Mouse (Mus musculus): ENCODE data around the gene Acp7. TPM values are rescaled to one million over a fixed set of nuclear protein-coding genes. Genes with fewer than 3 reads are reported as not detected.

The Acp7 gene
- total and polyA plus RNA-seq, 3 experiments: not detected

GRCm38 (mm10) chr7:28575597-28575996, 55.5 kb downstream of the Acp7 start (continued):
- no peak for TF ChIP-seq MAZ (IDR thresholded peaks at IDR 0.05; ENCODE audit: low read depth, low read length)

- TF ChIP-seq BHLHE40 (IDR thresholded peaks at IDR 0.05; ENCODE audit: borderline replicate concordance, low read depth, low read length) (no peak), TAL1 (IDR thresholded peaks at IDR 0.05; ENCODE audit: low read length) (no peak), E2F4 (IDR thresholded peaks at IDR 0.05; ENCODE audit: borderline replicate concordance, low read depth, low read length) (no peak)
- H3K9me3 ChIP-seq (replicated peaks; ENCODE audit: insufficient read depth, low read length): no peaks in the 10 kb centered on the region
- no peaks in the 10 kb centered on the region for H3K27me3 ChIP-seq (ENCODE audit: control insufficient read depth in 1 of 2, insufficient read depth in 2 of 2, low read length in 2 of 2)
- no peak overlapping the region for H3K9ac ChIP-seq (ENCODE audit: control insufficient read depth, low read depth, low read length, poor library complexity, severe bottlenecking)
- H3K27ac ChIP-seq (ENCODE audit: control insufficient read depth, low read depth, low read length): no peak overlapping the region
- peaks cover 6 to 8% of the 10 kb centered on the region in 2 experiments; a peak in 3 of 4 replicates for H3K4me1 ChIP-seq (ENCODE audit: control insufficient read depth in 1 of 2, insufficient read depth in 2 of 2, low read length in 2 of 2)
- DNase-seq (ENCODE audit: low read depth, low spot score): no peak
- no peaks in the 10 kb centered on the region for H3K36me3 ChIP-seq (ENCODE audit: control insufficient read depth in 1 of 2, insufficient read depth in 2 of 2, low read length in 2 of 2)
- no peaks in the 10 kb centered on the region for H3K79me2 ChIP-seq (ENCODE audit: control insufficient read depth, insufficient read depth, low read length, poor library complexity)
- no peak overlapping the region for H3K4me3 ChIP-seq (ENCODE audit: control insufficient read depth in 1 of 2, insufficient read depth in 1 of 2, low read depth in 2 of 2, low read length in 2 of 2)
These were observed 57.9 kb downstream of the Acp7 start for GRCm38 (mm10) chr7:28573236-28573635.

- DNase-seq (ENCODE audit: low read depth, low spot score): no peak
- H3K4me3 ChIP-seq (ENCODE audit: control insufficient read depth in 1 of 2, insufficient read depth in 1 of 2, low read depth in 2 of 2, low read length in 2 of 2): no peak overlapping the region
- no peak overlapping the region for H3K27ac ChIP-seq (ENCODE audit: control insufficient read depth, low read depth, low read length)
- no peaks in the 10 kb centered on the region for H3K27me3 ChIP-seq (ENCODE audit: control insufficient read depth in 1 of 2, insufficient read depth in 2 of 2, low read length in 2 of 2)
- H3K4me1 ChIP-seq (ENCODE audit: control insufficient read depth in 1 of 2, insufficient read depth in 2 of 2, low read length in 2 of 2): peaks cover 6 to 8% of the 10 kb centered on the region in 2 experiments; a peak in 3 of 4 replicates
- no peak overlapping the region for H3K9ac ChIP-seq (ENCODE audit: control insufficient read depth, low read depth, low read length, poor library complexity, severe bottlenecking)
- no peaks in the 10 kb centered on the region for H3K9me3 ChIP-seq (replicated peaks; ENCODE audit: insufficient read depth, low read length)
- no peaks in the 10 kb centered on the region; a peak in 1 of 4 replicates for H3K36me3 ChIP-seq (ENCODE audit: control insufficient read depth in 1 of 2, insufficient read depth in 2 of 2, low read length in 2 of 2)
- no peaks in the 10 kb centered on the region for H3K79me2 ChIP-seq (ENCODE audit: control insufficient read depth, insufficient read depth, low read length, poor library complexity)
- TF ChIP-seq POLR2A (IDR thresholded peaks at IDR 0.05; ENCODE audit: control insufficient read depth in 1 of 2, insufficient read depth in 1 of 2, low read depth in 1 of 2, low read length in 2 of 2, poor library complexity in 1 of 2): no peak
These were observed 58.4 kb downstream of the Acp7 start for GRCm38 (mm10) chr7:28572689-28573088.

- Histone ChIP-seq H3K36me3 (ENCODE audit: control insufficient read depth in 1 of 2, insufficient read depth in 2 of 2, low read length in 2 of 2) (no peaks in the 10 kb centered on the region; a peak in 1 of 4 replicates), H3K79me2 (ENCODE audit: control insufficient read depth, insufficient read depth, low read length, poor library complexity) (no peaks in the 10 kb centered on the region), H3K4me1 (ENCODE audit: control insufficient read depth in 1 of 2, insufficient read depth in 2 of 2, low read length in 2 of 2) (peaks cover 0 to 4% of the 10 kb centered on the region in 2 experiments; a peak in 1 of 4 replicates), H3K4me3 (ENCODE audit: control insufficient read depth in 1 of 2, insufficient read depth in 1 of 2, low read depth in 2 of 2, low read length in 2 of 2) (no peak overlapping the region), H3K27me3 (ENCODE audit: control insufficient read depth in 1 of 2, insufficient read depth in 2 of 2, low read length in 2 of 2) (no peaks in the 10 kb centered on the region), H3K9ac (ENCODE audit: control insufficient read depth, low read depth, low read length, poor library complexity, severe bottlenecking) (no peak overlapping the region), H3K27ac (ENCODE audit: control insufficient read depth, low read depth, low read length) (no peak overlapping the region), H3K9me3 (replicated peaks; ENCODE audit: insufficient read depth, low read length) (no peaks in the 10 kb centered on the region)
- peak; percentile 19 for DNase-seq (ENCODE audit: low read depth, low spot score)
- TF ChIP-seq ZKSCAN1 (IDR thresholded peaks at IDR 0.05; ENCODE audit: low read depth, low read length) (peak; percentile 87), SMC3 (IDR thresholded peaks at IDR 0.05; ENCODE audit: low read depth, low read length) (no peak)
These were observed 60.0 kb downstream of the Acp7 start for GRCm38 (mm10) chr7:28570982-28571682.
